Mouse (Mus musculus) heart, adult 2 months (tissue): ENCODE measurements around the gene Elp6. TPM values are rescaled to one million over a fixed set of nuclear protein-coding genes. Genes with fewer than 3 reads are reported as not detected.
A peak's percentile ranks its signal among the peaks of the same experiment; 100 is the strongest.

Experiments
- DNase-seq, 2 experiments: peaks; one replicate each; pipeline ENCODE4 v3.0.0; 2021
- H3K27ac ChIP-seq: fragments of 200-600 bp; 2 replicates; pipeline ENCODE4 v1.8.1; 2022
- H3K27me3 ChIP-seq: fragments of 200-500 bp; 2 replicates; pipeline ENCODE4 v1.6.1; 2012; ENCODE audit warnings: mild to moderate bottlenecking, low read length, inconsistent platforms, mixed read lengths; ENCODE audit not compliant: control insufficient read depth, insufficient read depth
- H3K36me3 ChIP-seq: fragments of 200-500 bp; 2 replicates; pipeline ENCODE4 v1.6.1; 2012; ENCODE audit warnings: low read length, inconsistent platforms; ENCODE audit not compliant: control insufficient read depth, insufficient read depth
- H3K4me1 ChIP-seq: fragments of 200-500 bp; 2 replicates; pipeline ENCODE4 v1.6.1; 2011; ENCODE audit warnings: low read length; ENCODE audit not compliant: control insufficient read depth, insufficient read depth
- H3K4me3 ChIP-seq: fragments of 200-600 bp; 2 replicates; pipeline ENCODE4 v1.8.1; 2022
- H3K79me2 ChIP-seq: fragments of 200-500 bp; replicated peaks from 2 replicates; pipeline ENCODE4 v1.6.1; 2012; ENCODE audit warnings: mild to moderate bottlenecking, inconsistent platforms, low read length, moderate library complexity, mixed read lengths; ENCODE audit not compliant: control insufficient read depth, insufficient read depth
- H3K9ac ChIP-seq: fragments of 200-500 bp; 2 replicates; pipeline ENCODE4 v1.6.1; 2012; ENCODE audit warnings: low read depth, mild to moderate bottlenecking, control low read depth, inconsistent platforms, low read length, mixed read lengths
- CTCF ChIP-seq: fragments of 200-600 bp; IDR thresholded peaks from 2 replicates; pipeline ENCODE4 v1.8.1; 2022; ENCODE audit warnings: antibody characterized with exemption, mild to moderate bottlenecking, moderate library complexity
- EP300 ChIP-seq: fragments of 200-500 bp; IDR thresholded peaks from 2 replicates; pipeline ENCODE4 v1.6.1; 2011; ENCODE audit warnings: low read depth, low read length, control low read depth; ENCODE audit not compliant: insufficient read depth
- POLR2A ChIP-seq: fragments of 200-500 bp; IDR thresholded peaks from 2 replicates; pipeline ENCODE4 v1.6.1; 2011; ENCODE audit warnings: mild to moderate bottlenecking, low read depth, low read length, control low read depth; ENCODE audit not compliant: insufficient read depth
- WGBS: fragments of 180-500 bp; shearing (Covaris S2); methylation state at CpG from one replicate; pipeline ENCODE4 v1.1.7; 2018; 5-methylcytosine and 5-hydroxymethylcytosine counted together
- intact Hi-C: fragments of 180-260 bp; cut with DNase I; formaldehyde crosslinking; loops from one replicate; pipeline ENCODE4 v1.15.1; 2025
- polyA plus RNA-seq: library from polyadenylated mRNA; depleted of rRNA; stranded (reverse); fragments of >200 nt; gene quantifications from 2 replicates; pipeline ENCODE4 v1.2.3, GENCODE M21; 2012
- total RNA-seq, 2 experiments: library from RNA; stranded (reverse); gene quantifications; 2 replicates each; pipeline ENCODE4 v1.2.3; 2021

Gene Elp6
- total and polyA plus RNA-seq, 3 experiments: 2.2 to 4.5 (median 2.3) TPM

DNA sequence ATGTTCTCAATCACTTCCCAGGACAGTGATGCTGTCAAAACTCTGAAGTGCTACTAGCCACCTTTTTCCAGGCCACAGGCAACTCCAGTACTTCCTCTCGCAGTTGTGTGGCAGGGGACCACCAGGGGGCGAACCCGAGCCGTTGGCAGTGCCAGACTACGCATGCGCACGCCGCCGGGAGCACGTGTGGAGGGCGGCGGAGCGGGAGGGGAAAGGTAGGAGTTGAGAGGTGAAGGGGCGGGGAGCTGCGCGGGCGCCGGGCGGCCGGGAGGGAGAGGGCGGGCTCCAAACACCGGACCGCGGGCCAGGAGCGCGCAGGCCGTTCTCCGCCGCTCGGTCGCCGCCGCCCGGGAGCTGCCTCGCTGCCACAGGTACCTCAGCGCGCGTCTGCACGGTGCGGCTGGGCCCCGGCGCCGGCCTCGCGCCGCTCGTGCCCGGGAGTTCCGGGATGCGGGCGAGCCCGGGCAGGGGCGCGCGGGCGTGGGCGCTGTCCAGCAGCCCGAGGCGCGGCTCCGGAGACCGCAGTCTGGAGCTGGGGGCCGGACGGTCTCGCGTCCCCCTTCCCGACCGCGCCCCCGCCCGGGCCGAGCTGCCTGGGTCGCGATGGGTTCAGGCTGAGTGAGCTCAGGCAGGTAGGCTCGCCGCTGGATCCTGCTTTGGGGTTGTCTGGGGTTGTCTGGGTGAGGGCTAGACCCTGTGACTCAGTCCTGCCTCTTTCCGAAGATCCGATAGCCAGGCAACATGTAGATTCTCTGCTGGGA lies 28.3 kb downstream of the Elp6 start, which contains the start of gene Scap:
Scap (plus strand) TSS at position 154 of the 761 bp plus-strand sequence.
- Histone ChIP-seq H3K27ac (peak within 1 kb of the TSS; percentile 71), H3K36me3 (no peaks in the 10 kb centered on the region), H3K79me2 (0 out of 2 replicates have a peak, but pooled peaks cover 1% of the 10 kb centered on the region), H3K27me3 (no peaks in the 10 kb centered on the region), H3K9ac (peak within 1 kb of the TSS; percentile 78), H3K4me3 (peak within 1 kb of the TSS; percentile 76), H3K4me1 (peaks cover 2% of the 10 kb centered on the region)
- DNase-seq: peak; percentile 95 to 99
- intact Hi-C loops: loop anchor here (2.0 to 5.0 kb wide), 3 partner anchors 29 to 144 kb away; partner anchors contain the start of genes Elp6, Kif9, Klhl18 and Ptpn23
- under 1% methylated on average over 78 of the region's 78 CpGs for WGBS
- TF ChIP-seq EP300 (no peak), CTCF (peak; percentile 97)

DNA sequence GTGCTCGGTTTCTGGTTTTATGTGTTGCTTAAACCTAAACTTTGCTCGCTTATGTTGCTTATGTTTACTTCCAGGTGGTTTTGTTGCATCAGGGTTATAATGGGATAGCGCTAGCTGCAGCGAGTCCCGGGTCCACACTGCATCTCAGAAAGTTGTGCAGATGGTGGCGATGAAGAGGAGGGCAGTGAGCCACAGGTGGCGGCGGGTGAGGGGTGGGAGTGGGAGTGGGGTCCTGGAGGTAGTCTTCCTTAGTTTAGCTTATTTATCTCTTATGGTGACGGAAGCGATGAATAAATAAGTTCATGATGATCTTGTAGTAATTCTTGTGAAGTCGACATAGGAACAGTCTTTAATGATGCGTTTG lies 28.9 kb downstream of the Elp6 start:
- peak overlapping the region; percentile 71; the same call in 1 of the 2 replicates for H3K27ac ChIP-seq
- DNase-seq: no peak
- 12% methylated on average over 12 of the region's 12 CpGs for WGBS
- H3K27me3 ChIP-seq: no peaks in the 10 kb centered on the region
- no peaks in the 10 kb centered on the region for H3K36me3 ChIP-seq
- intact Hi-C loops: loop anchor here (2.0 to 5.0 kb wide), 3 partner anchors 29 to 143 kb away; partner anchors contain the start of genes Elp6, Kif9, Klhl18 and Ptpn23
- peak overlapping the region; percentile 76 for H3K4me3 ChIP-seq
- H3K9ac ChIP-seq: peak overlapping the region; percentile 78
- peaks cover 2% of the 10 kb centered on the region for H3K4me1 ChIP-seq
- TF ChIP-seq EP300 (no peak), POLR2A (no peak), CTCF (no peak)
- 0 out of 2 replicates have a peak, but pooled peaks cover 1% of the 10 kb centered on the region for H3K79me2 ChIP-seq

DNA sequence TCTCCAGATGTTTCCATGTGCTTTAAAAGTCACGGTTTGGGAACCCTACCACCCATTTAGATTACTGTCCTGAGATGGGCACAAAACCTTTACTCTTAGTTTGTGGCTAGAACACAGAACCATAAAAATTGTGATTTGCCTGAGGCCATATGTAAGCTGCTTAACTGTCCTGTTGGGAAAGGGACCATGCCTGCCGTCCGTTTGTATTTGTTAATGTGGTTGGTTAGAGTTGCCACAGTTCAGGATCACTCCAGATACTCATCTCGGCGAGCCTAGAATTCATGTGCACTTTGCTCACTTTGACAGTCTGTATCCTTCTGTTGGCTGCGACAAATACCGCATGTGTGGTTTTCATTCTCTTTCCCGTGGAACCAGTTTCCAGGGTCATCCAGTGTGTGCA lies 29.9 kb downstream of the Elp6 start:
- Histone ChIP-seq H3K4me1 (no peaks in the 10 kb centered on the region; the same call in 1 of the 2 replicates), H3K27ac (no peak overlapping the region), H3K9ac (no peak overlapping the region), H3K36me3 (no peaks in the 10 kb centered on the region), H3K79me2 (0 out of 2 replicates have a peak, but pooled peaks cover 1% of the 10 kb centered on the region), H3K4me3 (no peak overlapping the region), H3K27me3 (no peaks in the 10 kb centered on the region)
- intact Hi-C loops: loop anchor here (5.0 kb wide), 2 partner anchors 72 to 142 kb away; partner anchors contain the start of genes Kif9, Klhl18 and Ptpn23
- TF ChIP-seq CTCF (no peak), POLR2A (no peak), EP300 (no peak)
- 76% methylated on average over 8 of the region's 8 CpGs for WGBS
- no peak for DNase-seq

DNA sequence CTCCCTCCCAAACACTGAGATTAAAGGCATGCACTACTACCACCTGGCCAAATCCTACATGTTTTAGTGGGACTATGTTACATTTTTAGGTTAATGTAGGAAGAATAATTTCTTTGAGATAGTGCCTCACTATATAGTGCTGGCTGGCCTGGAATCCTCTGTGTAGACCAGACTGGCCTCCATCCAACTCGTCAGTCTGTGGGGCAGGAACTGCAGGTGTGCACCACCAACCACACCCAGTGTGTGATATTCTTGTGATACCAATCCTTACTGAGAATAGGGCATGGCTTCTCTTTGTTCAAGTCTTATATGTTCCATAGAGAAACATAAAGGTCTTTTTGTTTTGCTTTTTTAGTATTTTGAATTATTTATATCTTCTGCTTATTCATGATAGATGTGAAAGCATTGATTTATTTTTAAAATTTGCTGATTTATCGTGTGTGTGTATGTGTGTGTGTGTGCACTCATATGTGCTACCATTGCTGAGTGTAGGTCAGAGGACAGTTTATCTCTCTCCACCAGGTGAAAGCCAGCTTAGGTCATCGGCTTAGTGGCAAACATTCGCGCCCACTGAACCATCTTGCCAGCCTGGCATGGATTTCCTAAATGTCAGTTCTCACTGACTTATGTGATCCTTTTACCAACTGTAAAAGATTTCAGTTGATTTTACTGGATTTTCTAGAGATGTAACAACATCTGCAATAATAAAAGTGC lies 35.2 kb downstream of the Elp6 start:
- Histone ChIP-seq H3K4me1 (no peaks in the 10 kb centered on the region; the same call in 1 of the 2 replicates), H3K9ac (no peak overlapping the region), H3K36me3 (no peaks in the 10 kb centered on the region), H3K4me3 (no peak overlapping the region), H3K27ac (no peak overlapping the region), H3K27me3 (no peaks in the 10 kb centered on the region), H3K79me2 (peaks cover 1% of the 10 kb centered on the region; the same call in 1 of the 2 replicates)
- intact Hi-C loops: no loop called here
- WGBS: 79% methylated on average over 5 of the region's 5 CpGs
- DNase-seq: no peak
- TF ChIP-seq EP300 (no peak), POLR2A (no peak), CTCF (no peak)

DNA sequence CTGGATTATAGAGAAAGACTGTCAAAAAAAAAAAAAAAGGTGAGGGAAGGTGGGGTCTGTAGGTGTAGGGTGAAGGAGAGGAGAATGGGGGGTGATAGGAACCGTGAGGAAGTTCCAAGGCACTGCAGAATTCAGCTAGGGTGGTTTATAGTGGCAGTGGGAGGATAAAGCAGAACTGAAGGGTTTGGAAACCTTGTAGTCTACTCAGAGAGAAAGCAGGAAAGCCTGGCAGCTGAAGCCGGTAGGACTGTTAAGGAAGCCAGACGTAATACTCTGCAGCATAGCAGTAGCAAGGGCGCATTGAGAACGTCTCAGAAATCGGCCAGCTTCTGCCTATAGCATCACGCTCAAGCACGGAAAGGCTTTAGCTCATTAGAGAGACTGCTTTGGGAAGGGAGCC lies 37.0 kb downstream of the Elp6 start:
- intact Hi-C loops: no loop called here
- TF ChIP-seq EP300 (no peak), POLR2A (no peak), CTCF (no peak)
- 73% methylated on average over 8 of the region's 8 CpGs for WGBS
- Histone ChIP-seq H3K27me3 (no peaks in the 10 kb centered on the region), H3K9ac (no peak overlapping the region), H3K4me1 (no peaks in the 10 kb centered on the region; the same call in 1 of the 2 replicates), H3K4me3 (no peak overlapping the region), H3K27ac (no peak overlapping the region), H3K79me2 (no peaks in the 10 kb centered on the region; the same call in none of the 2 replicates), H3K36me3 (no peaks in the 10 kb centered on the region)
- no peak for DNase-seq
